Mouse (Mus musculus) layer of hippocampus, adult 2 months (tissue): ENCODE data around the gene Auts2. TPM values are rescaled to one million over a fixed set of nuclear protein-coding genes. Genes with fewer than 3 reads are reported as not detected.
A peak's percentile ranks its signal among the peaks of the same experiment; 100 is the strongest.

Experiments
- DNase-seq, 2 experiments: peaks; one replicate each; pipeline ENCODE4 v3.0.0; 2022; ENCODE audit warnings: low spot score in 2 of 2
- H3K27ac ChIP-seq: fragments of 200-600 bp; 2 replicates; pipeline ENCODE4 v1.8.1; 2022
- H3K4me3 ChIP-seq: fragments of 200-600 bp; 2 replicates; pipeline ENCODE4 v1.8.1; 2022; ENCODE audit warnings: mild to moderate bottlenecking
- CTCF ChIP-seq: fragments of 200-600 bp; conservative IDR thresholded peaks from 2 replicates; pipeline ENCODE4 v1.8.1; 2022; ENCODE audit warnings: antibody characterized with exemption, mild to moderate bottlenecking, moderate library complexity
- total RNA-seq, 2 experiments: library from RNA; stranded (reverse); gene quantifications; 2 replicates each; pipeline ENCODE4 v1.2.3; 2021

The Auts2 gene
- total RNA-seq, 2 experiments from 2014 or later, result 157 to 188 TPM

DNA sequence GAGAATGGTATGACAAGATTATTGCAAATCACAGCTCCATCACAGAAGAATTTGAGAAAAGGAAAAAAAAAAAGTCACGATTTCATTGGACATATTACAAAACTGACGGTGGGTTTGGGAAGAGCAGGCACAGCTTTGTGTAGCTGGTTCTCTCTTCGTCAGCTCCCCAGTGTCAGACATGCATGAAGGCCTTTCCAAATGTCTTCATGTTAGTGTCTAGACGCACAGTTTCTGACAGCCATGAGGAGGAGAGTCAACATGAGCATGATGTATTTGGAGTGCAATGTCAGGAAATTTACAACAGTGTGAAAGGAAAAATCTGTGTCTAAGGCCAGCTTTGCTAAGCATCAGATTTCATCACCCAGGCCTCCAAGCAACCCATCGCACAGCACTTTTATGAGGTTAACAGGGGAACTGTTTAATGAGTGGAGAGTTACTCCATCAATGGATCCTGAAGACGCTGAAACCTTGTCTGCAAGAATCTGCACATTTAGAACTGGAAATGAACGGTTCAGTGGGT is 534.4 kb downstream of the Auts2 start:
- H3K27ac ChIP-seq, result no peak overlapping the region; the same call in 1 of the 2 replicates
- H3K4me3 ChIP-seq, result no peak overlapping the region
- no peak for TF ChIP-seq CTCF
- DNase-seq, result no peak

DNA sequence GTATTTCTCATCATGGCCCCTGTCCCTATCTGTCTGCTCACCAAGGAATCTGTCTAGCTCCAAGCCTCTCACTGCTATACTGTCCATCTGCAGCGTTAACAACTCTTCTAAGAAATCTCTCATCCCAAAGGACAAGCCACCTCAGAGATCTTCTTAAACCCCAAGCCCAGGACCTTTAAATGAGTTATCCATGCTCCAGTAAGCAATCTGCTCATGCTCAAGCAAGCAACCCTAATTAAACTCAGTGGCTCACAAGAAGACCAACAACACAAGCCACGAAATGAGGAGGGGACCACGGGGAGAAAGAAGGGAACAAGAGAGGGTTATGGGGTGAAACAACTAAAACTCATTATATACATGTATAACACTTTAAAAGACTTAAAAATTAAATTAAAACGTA is 535.2 kb downstream of the Auts2 start:
- H3K27ac ChIP-seq, result no peak overlapping the region
- TF ChIP-seq CTCF, result no peak
- DNase-seq, result no peak
- H3K4me3 ChIP-seq, result no peak overlapping the region

DNA sequence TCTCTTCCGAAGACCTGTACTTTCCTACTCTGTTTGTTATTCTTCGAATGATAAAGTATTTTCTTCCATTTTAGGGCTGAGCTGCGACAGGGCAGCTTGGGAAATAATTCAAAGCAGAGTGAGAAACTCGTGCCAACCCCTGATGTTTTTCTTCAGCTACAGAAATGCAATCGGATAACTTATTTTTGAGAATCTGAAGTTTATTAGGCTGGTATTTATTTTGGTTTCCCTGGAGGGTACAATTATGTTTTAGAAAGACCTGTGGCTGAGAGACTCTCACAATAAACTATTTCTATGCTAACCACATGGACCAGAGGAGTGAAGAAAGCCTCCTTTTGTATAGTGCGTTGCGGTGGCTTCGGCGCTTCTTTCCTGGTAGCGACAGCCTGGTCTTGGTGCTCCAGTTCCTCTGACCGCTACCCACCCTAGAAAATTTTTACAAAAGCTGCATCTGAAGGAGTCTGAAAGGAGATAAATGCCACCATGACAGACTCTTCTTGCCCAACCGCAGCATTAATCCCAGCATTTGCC is 550.4 kb downstream of the Auts2 start:
- DNase-seq, result no peak
- no peak for TF ChIP-seq CTCF
- H3K27ac ChIP-seq, result peak overlapping the region; percentile 51

DNA sequence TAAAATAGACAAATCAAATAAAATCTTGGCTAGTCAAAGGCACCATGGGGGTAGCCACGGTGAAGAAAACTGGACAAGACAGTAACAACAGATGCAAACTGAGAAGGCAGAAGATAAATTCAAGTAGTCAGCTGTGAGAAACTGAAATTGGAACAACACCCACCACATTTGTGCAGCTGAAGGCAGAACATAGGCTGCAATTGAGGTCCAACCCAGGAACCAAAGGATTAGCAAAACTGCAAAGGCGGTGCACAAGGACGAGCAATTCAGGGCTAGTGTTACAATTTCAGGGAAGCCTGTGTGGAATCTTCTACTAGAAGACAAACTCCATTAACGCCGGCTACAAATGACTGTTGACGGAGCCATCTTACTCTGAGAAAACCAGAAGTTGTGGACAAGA is 550.9 kb downstream of the Auts2 start:
- no peak for TF ChIP-seq CTCF
- H3K27ac ChIP-seq, result peak overlapping the region; percentile 51
- no peak overlapping the region; the same call in 1 of the 2 replicates for H3K4me3 ChIP-seq
- DNase-seq, result no peak

More for the DNA sequence above, 550.4 kb downstream of the Auts2 start:
- H3K4me3 ChIP-seq, result no peak overlapping the region; the same call in 1 of the 2 replicates

DNA sequence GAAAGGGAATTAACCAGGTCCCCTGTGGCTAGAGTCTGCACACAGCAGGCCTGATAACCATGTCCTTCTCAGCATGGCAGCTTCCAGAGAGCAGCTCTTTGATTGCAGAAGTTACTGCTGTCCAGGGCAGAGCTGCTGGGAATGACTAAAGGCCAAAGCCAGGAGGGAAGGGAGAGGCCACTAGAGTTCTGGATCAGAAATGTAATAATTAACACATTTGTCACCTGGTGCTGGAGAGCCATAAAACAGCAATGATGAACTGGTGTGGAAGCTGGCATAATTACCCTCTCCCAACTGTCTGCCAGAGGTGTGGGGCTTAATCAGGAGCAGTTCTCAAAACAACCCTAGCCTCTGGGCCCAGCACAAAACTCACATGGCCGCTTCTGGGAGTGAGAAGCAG is 552.6 kb downstream of the Auts2 start:
- TF ChIP-seq CTCF, result no peak
- Histone ChIP-seq H3K4me3 (no peak overlapping the region), H3K27ac (no peak overlapping the region)
- DNase-seq, result no peak

DNA sequence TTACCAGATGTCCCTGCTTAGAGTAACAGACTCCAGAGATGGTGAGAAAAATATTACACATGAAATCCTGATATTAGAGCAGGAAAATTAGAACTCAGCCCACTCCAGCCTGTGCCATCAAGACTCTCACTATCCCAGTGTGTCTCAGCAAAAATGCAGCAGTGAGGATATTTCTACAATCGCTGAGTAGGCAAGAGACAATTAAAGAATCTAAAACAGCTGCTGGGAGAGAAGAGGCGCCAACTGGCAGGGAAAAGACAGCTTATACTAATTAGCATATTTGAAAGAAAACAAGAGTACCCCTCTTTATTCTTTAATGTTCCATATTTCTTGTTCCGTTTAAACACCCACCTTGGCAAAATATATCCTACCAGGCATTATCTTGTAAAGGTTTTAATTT is 561.7 kb downstream of the Auts2 start:
- Histone ChIP-seq H3K4me3 (no peak overlapping the region), H3K27ac (0 out of 2 replicates have a peak overlapping the region, but pooled peaks have one; percentile 5)
- no peak for TF ChIP-seq CTCF
- no peak for DNase-seq

DNA sequence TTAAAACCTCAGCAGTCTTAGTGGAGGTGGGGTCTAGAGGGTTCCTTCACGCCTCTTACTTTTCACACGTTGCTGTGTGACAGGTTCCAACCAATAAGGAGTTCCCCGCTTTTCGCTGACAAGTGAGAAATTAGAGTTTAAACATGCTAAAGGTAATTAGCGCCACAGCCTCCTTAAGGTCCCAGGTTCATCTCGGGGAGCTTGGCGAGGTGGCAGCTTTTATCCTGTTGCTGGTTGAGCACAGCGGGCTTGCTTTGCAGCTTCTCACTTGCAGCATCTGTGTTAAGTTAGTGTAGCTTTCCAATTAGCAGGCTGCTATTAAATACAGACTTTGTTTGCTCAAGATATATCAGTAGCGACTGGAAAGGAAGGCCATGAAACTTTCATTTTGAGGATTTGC is 564.2 kb downstream of the Auts2 start:
- no peak for DNase-seq
- TF ChIP-seq CTCF, result no peak
- Histone ChIP-seq H3K27ac (no peak overlapping the region), H3K4me3 (no peak overlapping the region)

DNA sequence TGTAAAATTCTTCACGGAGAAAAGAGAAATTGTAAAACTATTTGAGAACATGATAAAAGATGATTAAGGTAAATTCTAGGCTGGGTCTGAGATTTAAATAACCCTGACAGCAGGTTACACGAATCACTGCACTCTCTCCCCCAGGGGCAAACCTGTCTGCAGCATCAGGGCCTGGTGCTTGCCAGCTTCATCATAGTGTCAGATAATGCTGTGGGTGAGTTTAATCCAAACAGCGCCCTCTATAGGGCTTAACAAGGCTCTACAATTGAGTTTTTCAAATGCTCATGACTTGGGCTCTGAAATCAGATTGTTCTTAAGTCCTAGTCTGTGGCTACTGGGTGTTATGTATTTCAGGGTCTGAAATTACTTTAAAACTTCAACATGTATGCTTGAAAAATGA is 565.6 kb downstream of the Auts2 start:
- DNase-seq, result no peak
- Histone ChIP-seq H3K4me3 (no peak overlapping the region), H3K27ac (no peak overlapping the region)
- peak; percentile 70 for TF ChIP-seq CTCF

DNA sequence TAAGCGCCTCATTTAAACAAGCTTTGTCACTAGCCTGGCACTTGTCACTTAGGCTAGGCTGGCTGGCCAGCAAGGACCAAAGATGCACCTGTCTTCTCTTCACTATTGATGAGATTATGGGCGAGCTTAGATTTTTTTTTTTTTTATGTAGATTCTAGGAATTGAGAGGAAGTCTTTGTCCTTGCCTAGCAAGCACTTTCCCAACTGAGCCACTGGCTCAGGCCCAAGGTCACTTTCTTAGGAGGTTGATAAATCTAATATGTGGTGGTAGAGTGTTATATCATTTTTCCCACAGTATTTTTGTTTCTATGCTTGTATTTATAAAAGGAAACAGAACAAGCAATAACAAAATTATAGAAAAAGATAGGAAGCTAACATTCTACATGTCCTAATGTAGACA is 571.2 kb downstream of the Auts2 start:
- no peak for TF ChIP-seq CTCF

DNA sequence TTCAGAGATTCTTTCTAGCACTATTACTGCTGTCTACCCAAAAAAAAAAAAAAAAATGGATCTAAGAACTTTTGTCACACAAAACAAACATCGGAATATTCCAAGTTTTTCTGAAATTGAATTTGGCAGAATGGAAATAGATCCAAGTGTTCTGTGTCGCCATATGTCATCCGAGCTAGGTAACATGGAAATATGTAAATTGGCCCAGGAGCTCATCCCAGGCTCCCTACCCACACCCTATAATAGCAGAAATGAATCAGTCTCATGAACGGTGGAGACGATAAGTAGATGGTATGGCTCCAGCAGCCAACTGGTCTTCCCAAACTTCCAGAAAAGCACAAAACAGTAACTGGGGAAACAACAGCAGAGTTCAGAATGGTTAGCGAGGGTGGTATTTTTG is 577.6 kb downstream of the Auts2 start:
- TF ChIP-seq CTCF, result no peak
- peak in 1 of 2 experiments; percentile 48 for DNase-seq
- peak overlapping the region; percentile 2; the same call in 1 of the 2 replicates for H3K27ac ChIP-seq
- H3K4me3 ChIP-seq, result no peak overlapping the region

More for the DNA sequence above, 571.2 kb downstream of the Auts2 start:
- Histone ChIP-seq H3K4me3 (no peak overlapping the region), H3K27ac (no peak overlapping the region)
- DNase-seq, result no peak

DNA sequence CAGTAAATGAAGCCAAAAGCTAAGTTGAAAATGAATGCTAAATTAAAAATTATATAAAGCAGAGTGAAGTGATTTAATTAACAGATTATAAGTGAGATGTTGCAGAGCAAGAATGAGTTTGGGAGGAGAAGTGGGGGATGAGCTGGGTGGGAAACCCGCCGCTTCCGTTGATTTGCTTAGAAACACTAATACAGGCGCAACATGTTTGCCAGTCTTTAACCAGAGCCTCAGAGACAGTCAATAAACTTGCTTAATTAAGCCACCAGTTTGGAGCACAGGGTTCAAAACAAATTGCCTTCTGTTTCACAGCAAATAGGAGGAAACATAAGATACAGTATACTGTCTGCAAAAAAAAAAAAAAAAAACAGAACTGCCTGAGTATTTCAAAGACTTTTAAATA is 579.6 kb downstream of the Auts2 start:
- peak overlapping the region; percentile 59; the same call in 1 of the 2 replicates for H3K27ac ChIP-seq
- no peak for DNase-seq
- TF ChIP-seq CTCF, result no peak
- no peak overlapping the region for H3K4me3 ChIP-seq

DNA sequence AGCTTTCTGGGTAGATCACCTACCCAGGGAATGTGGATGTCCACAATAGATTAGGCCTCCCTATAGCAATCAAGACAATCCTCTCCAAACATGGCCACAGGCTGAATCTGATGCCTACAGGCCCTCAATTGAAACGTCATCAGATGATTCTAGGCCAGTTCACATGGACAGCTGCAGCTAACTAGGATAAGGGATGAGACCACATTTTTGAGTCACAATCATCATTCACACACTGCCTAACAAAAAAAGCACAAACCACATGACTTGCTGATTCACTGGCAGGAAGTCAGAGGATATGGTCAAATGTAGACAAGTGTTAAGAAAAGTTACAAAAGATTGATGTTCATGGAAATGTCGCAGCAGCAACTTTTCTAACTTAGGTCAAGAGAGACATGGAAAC is 581.3 kb downstream of the Auts2 start:
- no peak overlapping the region for H3K4me3 ChIP-seq
- TF ChIP-seq CTCF, result no peak
- DNase-seq, result no peak
- H3K27ac ChIP-seq, result peak overlapping the region; percentile 37; the same call in 1 of the 2 replicates

DNA sequence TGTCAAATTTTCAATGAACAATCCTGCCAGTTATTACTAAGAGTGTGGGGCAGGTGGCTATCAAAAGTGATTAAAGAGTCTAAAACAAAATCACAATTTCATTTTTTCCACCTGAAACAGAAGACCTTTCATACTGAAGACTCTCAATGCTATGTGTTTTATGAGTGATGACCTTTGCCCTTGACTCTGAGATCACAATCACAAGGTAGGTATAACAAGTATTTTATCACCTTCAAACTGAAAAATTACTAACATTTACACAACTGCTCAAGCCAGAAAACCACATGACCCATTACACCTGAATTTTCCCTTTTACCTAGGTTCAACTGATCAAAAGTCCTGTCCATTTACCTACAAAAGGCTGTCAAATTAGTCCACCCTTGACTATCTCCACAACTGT is 582.7 kb downstream of the Auts2 start:
- no peak for TF ChIP-seq CTCF
- no peak overlapping the region for H3K4me3 ChIP-seq
- H3K27ac ChIP-seq, result no peak overlapping the region
- DNase-seq, result no peak

DNA sequence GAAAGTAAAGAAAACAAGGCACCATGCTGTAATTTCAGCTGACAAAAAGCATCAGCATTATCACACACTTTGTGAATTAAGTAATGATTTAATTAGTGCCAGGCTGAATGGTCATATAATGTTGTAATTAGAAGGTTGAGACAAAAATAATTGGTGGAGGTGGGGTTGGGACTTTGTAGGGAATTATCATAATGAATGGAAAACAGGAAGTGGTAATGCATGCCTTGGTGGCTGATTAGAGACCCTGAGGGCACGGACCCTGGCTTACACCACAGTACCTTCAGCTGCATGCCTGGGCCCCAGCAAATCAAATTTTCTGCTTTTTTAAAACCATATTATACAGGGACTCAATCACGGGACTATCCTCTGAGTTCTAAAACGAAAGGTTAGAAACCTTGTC is 586.1 kb downstream of the Auts2 start:
- H3K27ac ChIP-seq, result peak overlapping the region; percentile 79; the same call in 1 of the 2 replicates
- DNase-seq, result no peak
- no peak for TF ChIP-seq CTCF
- H3K4me3 ChIP-seq, result no peak overlapping the region

DNA sequence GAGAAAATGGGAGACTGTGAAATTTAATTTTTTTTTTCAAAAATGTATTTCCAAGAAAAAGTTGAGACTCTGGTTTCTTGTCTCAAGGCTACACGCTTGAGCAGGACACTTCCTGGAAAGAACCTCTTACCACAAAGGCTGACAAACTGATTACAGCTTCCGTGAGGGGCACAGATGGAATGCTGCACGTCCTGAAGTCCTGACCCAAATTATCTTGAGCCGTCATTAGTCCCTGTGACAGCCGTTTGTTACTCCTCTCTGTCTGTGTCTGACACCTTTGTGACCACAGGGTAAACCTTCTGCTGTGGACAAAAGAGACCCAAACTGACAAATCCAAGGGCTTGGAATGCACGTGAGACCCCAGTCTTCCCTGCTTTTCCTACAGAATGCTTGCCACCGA is 587.1 kb downstream of the Auts2 start:
- TF ChIP-seq CTCF, result no peak
- H3K27ac ChIP-seq, result peak overlapping the region; percentile 79

More for the DNA sequence above, 587.1 kb downstream of the Auts2 start:
- DNase-seq, result no peak
- no peak overlapping the region for H3K4me3 ChIP-seq
